Mouse (Mus musculus) stomach, embryonic 15.5 days (tissue): ENCODE results near the gene Opn1sw. TPM values are rescaled to one million over a fixed set of nuclear protein-coding genes. Genes with fewer than 3 reads are reported as not detected.
"Not testable (repeated sequence)": the region's sequence is repeated elsewhere in the genome, so short reads cannot be mapped to it uniquely, and the experiment has no call there.

Experiments
- ATAC-seq: fragments of 200-750 bp; cut with Nextera tagmentation; 2 replicates; pipeline ENCODE4 v1.8.0; 2017; ENCODE audit warnings: low read depth, moderate number of reproducible peaks, moderate TSS enrichment; ENCODE audit not compliant: insufficient read depth, low FRiP score
- H3K27ac ChIP-seq: fragments of 300-500 bp; sonication (generic); 2 replicates; pipeline ENCODE4 v1.5.1; 2015; ENCODE audit warnings: mild to moderate bottlenecking, inconsistent platforms
- H3K27me3 ChIP-seq: fragments of 300-500 bp; sonication (generic); replicated peaks from 2 replicates; pipeline ENCODE4 v1.6.1; 2015; ENCODE audit warnings: inconsistent platforms
- H3K36me3 ChIP-seq: fragments of 300-500 bp; sonication (generic); 2 replicates; pipeline ENCODE4 v1.6.1; 2015; ENCODE audit warnings: inconsistent platforms
- H3K4me1 ChIP-seq: fragments of 300-500 bp; sonication (generic); 2 replicates; pipeline ENCODE4 v1.6.1; 2015; ENCODE audit warnings: inconsistent platforms
- H3K4me2 ChIP-seq: fragments of 300-500 bp; sonication (generic); 2 replicates; pipeline ENCODE4 v1.6.1; 2015; ENCODE audit warnings: mild to moderate bottlenecking, inconsistent platforms
- H3K4me3 ChIP-seq: fragments of 300-500 bp; sonication (generic); replicated peaks from 2 replicates; pipeline ENCODE4 v1.5.1; 2015; ENCODE audit warnings: inconsistent platforms
- H3K9ac ChIP-seq: fragments of 300-500 bp; sonication (generic); 2 replicates; pipeline ENCODE4 v1.6.1; 2015; ENCODE audit warnings: inconsistent platforms
- H3K9me3 ChIP-seq: fragments of 300-500 bp; sonication (generic); 2 replicates; pipeline ENCODE4 v1.6.1; 2016; ENCODE audit warnings: inconsistent platforms
- WGBS: fragments of 180-500 bp; shearing (Covaris S2); methylation state at CpG from one replicate; pipeline ENCODE4 v1.1.7; 2015; 5-methylcytosine and 5-hydroxymethylcytosine counted together
- polyA plus RNA-seq: library from polyadenylated mRNA; unstranded; fragments of >200 nt; fragmentation: Nextera tagmentation; extraction: Ambion mirVana; gene quantifications from 2 replicates; pipeline ENCODE4 v1.2.1, GENCODE M21; 2015

Gene Opn1sw
- polyA plus RNA-seq, 1 experiment from 2014 or later, result 0.30 TPM

GRCm38 (mm10) chr6:29395910-29396713, 7.8 kb upstream of the Opn1sw start, which contains the start of gene Ccdc136:
Gene Ccdc136 (plus strand): TSS chr6:29396309.
- Histone ChIP-seq H3K4me2 (peak within 1 kb of the TSS; percentile 93), H3K27ac (peak within 1 kb of the TSS; percentile 70), H3K36me3 (no peaks in the 10 kb centered on the region), H3K4me3 (peak within 1 kb of the TSS; percentile 61), H3K9ac (peak within 1 kb of the TSS; percentile 10), H3K4me1 (peaks cover 10% of the 10 kb centered on the region), H3K9me3 (no peaks in the 10 kb centered on the region), H3K27me3 (0 out of 2 replicates have a peak, but pooled peaks cover 11% of the 10 kb centered on the region)
- WGBS, result under 1% methylated on average over 49 of the region's 49 CpGs
- peak; percentile 91 for ATAC-seq

- Histone ChIP-seq H3K9ac (no peak overlapping the region), H3K27me3 (0 out of 2 replicates have a peak, but pooled peaks cover 11% of the 10 kb centered on the region), H3K4me2 (no peak overlapping the region), H3K4me3 (no peak overlapping the region), H3K36me3 (no peaks in the 10 kb centered on the region), H3K27ac (no peak overlapping the region), H3K4me1 (peaks cover 10% of the 10 kb centered on the region), H3K9me3 (no peaks in the 10 kb centered on the region)
- WGBS, result 64% methylated on average over 1 of the region's 1 CpGs
- no peak for ATAC-seq
Observed at GRCm38 (mm10) chr6:29394286-29394685, 6.0 kb upstream of the Opn1sw start.

GRCm38 (mm10) chr6:29391802-29392201, 3.5 kb upstream of the Opn1sw start:
- Histone ChIP-seq H3K9me3 (no peaks in the 10 kb centered on the region), H3K27me3 (0 out of 2 replicates have a peak, but pooled peaks cover 11% of the 10 kb centered on the region), H3K4me3 (no peak overlapping the region), H3K4me1 (peaks cover 12% of the 10 kb centered on the region; the same call in 1 of the 2 replicates), H3K27ac (no peak overlapping the region), H3K36me3 (no peaks in the 10 kb centered on the region), H3K4me2 (no peak overlapping the region), H3K9ac (no peak overlapping the region)
- ATAC-seq, result no peak
- WGBS, result 64% methylated on average over 4 of the region's 4 CpGs

- Histone ChIP-seq H3K4me1 (peaks cover 12% of the 10 kb centered on the region; the same call in 1 of the 2 replicates), H3K27me3 (0 out of 2 replicates have a peak, but pooled peaks cover 11% of the 10 kb centered on the region)
- H3K9me3 ChIP-seq, H3K36me3 ChIP-seq, H3K9ac ChIP-seq, H3K27ac ChIP-seq, ATAC-seq, H3K4me2 ChIP-seq, H3K4me3 ChIP-seq: not testable (repeated sequence)
- WGBS, result 66% methylated on average over 8 of the region's 8 CpGs
Observed at GRCm38 (mm10) chr6:29391241-29391640, 3.0 kb upstream of the Opn1sw start.

- H3K4me1 ChIP-seq, H3K27me3 ChIP-seq, H3K9ac ChIP-seq, H3K9me3 ChIP-seq, ATAC-seq, H3K4me2 ChIP-seq, H3K27ac ChIP-seq, H3K36me3 ChIP-seq, H3K4me3 ChIP-seq: not testable (repeated sequence)
- 74% methylated on average over 1 of the region's 1 CpGs for WGBS
Observed at GRCm38 (mm10) chr6:29390500-29390899, 2.2 kb upstream of the Opn1sw start.

- Histone ChIP-seq H3K4me1 (peaks cover 7% of the 10 kb centered on the region; the same call in 1 of the 2 replicates), H3K9ac (no peak overlapping the region), H3K9me3 (no peaks in the 10 kb centered on the region), H3K4me2 (no peak overlapping the region), H3K27me3 (no peaks in the 10 kb centered on the region), H3K27ac (no peak overlapping the region), H3K4me3 (no peak overlapping the region), H3K36me3 (no peaks in the 10 kb centered on the region)
- 55% methylated on average over 9 of the region's 9 CpGs for WGBS
- ATAC-seq, result no peak
Observed at GRCm38 (mm10) chr6:29389425-29389824, 1.2 kb upstream of the Opn1sw start.

GRCm38 (mm10) chr6:29388606-29389080, 375 bp upstream of the Opn1sw start:
- no peak overlapping the region for H3K9ac ChIP-seq
- WGBS, result 14% methylated on average over 11 of the region's 11 CpGs
- H3K4me1 ChIP-seq, result peaks cover 7% of the 10 kb centered on the region; the same call in 1 of the 2 replicates

GRCm38 (mm10) chr6:29382442-29382841, 5.8 kb downstream of the Opn1sw start:
- Histone ChIP-seq H3K27me3 (no peaks in the 10 kb centered on the region), H3K27ac (no peak overlapping the region), H3K4me2 (no peak overlapping the region), H3K9ac (no peak overlapping the region), H3K9me3 (no peaks in the 10 kb centered on the region), H3K36me3 (no peaks in the 10 kb centered on the region), H3K4me3 (no peak overlapping the region), H3K4me1 (no peaks in the 10 kb centered on the region)
- WGBS, result 51% methylated on average over 2 of the region's 2 CpGs
- no peak for ATAC-seq

More at GRCm38 (mm10) chr6:29388606-29389080, 375 bp upstream of the Opn1sw start:
- Histone ChIP-seq H3K36me3 (no peaks in the 10 kb centered on the region), H3K27me3 (no peaks in the 10 kb centered on the region), H3K4me3 (peak overlapping the region; percentile 42), H3K27ac (peak overlapping the region; percentile 80), H3K4me2 (peak overlapping the region; percentile 58), H3K9me3 (no peaks in the 10 kb centered on the region)
- ATAC-seq, result peak; percentile 88

- Histone ChIP-seq H3K9ac (no peak overlapping the region), H3K4me3 (no peak overlapping the region), H3K9me3 (no peaks in the 10 kb centered on the region), H3K4me2 (no peak overlapping the region), H3K36me3 (peaks cover 12% of the 10 kb centered on the region), H3K27me3 (no peaks in the 10 kb centered on the region), H3K4me1 (no peaks in the 10 kb centered on the region), H3K27ac (no peak overlapping the region)
- no peak for ATAC-seq
- WGBS, result 91% methylated on average over 6 of the region's 6 CpGs
Observed at GRCm38 (mm10) chr6:29379954-29380353, 8.3 kb downstream of the Opn1sw start.

- Histone ChIP-seq H3K4me1 (no peaks in the 10 kb centered on the region), H3K27ac (no peak overlapping the region), H3K27me3 (no peaks in the 10 kb centered on the region), H3K4me3 (no peak overlapping the region), H3K9me3 (no peaks in the 10 kb centered on the region), H3K9ac (no peak overlapping the region), H3K4me2 (no peak overlapping the region), H3K36me3 (peaks cover 21% of the 10 kb centered on the region)
- ATAC-seq, result no peak
- 92% methylated on average over 10 of the region's 10 CpGs for WGBS
Observed at GRCm38 (mm10) chr6:29378678-29379077, 9.6 kb downstream of the Opn1sw start.

GRCm38 (mm10) chr6:29377386-29377785, 10.9 kb downstream of the Opn1sw start:
- H3K4me2 ChIP-seq, result no peak overlapping the region
- no peaks in the 10 kb centered on the region for H3K9me3 ChIP-seq
- WGBS, result 91% methylated on average over 4 of the region's 4 CpGs
- peaks cover 29% of the 10 kb centered on the region for H3K36me3 ChIP-seq
- H3K4me3 ChIP-seq, result no peak overlapping the region
- no peak overlapping the region for H3K27ac ChIP-seq
- H3K4me1 ChIP-seq, result no peaks in the 10 kb centered on the region
- H3K27me3 ChIP-seq, result no peaks in the 10 kb centered on the region
- no peak for ATAC-seq
- no peak overlapping the region for H3K9ac ChIP-seq

GRCm38 (mm10) chr6:29365277-29365676, 23.0 kb downstream of the Opn1sw start:
- WGBS, result 86% methylated on average over 1 of the region's 1 CpGs
- Histone ChIP-seq H3K9me3 (no peaks in the 10 kb centered on the region), H3K4me1 (no peaks in the 10 kb centered on the region), H3K27me3 (no peaks in the 10 kb centered on the region), H3K27ac (no peak overlapping the region), H3K4me2 (no peak overlapping the region), H3K9ac (no peak overlapping the region), H3K4me3 (no peak overlapping the region), H3K36me3 (peaks cover 20% of the 10 kb centered on the region)
- no peak for ATAC-seq
